Mouse (Mus musculus) gastrocnemius, adult 18-20 months (tissue): ENCODE data around the gene Hdac11. TPM values are rescaled to one million over a fixed set of nuclear protein-coding genes. Genes with fewer than 3 reads are reported as not detected.

Experiments
- total RNA-seq, 2 experiments: library from RNA; stranded (reverse); gene quantifications; 2 replicates each; pipeline ENCODE4 v1.2.3; 2021

Gene Hdac11
- total RNA-seq, 2 experiments from 2014 or later: 6.7 to 7.2 TPM

Other genes with a start within 250 kb of the Hdac11 start
- gene Iqsec1, start 168.0 kb upstream of the Hdac11 start, total RNA-seq: 100 to 1,000 TPM; 107 to 124 TPM
- gene Nup210, start 39.8 kb upstream of the Hdac11 start, total RNA-seq: 10 to 100 TPM; 18.4 to 22.1 TPM
- gene Fbln2, start 55.8 kb downstream of the Hdac11 start, total RNA-seq: 10 to 100 TPM; 40.1 to 51.6 TPM